Mouse (Mus musculus) embryonic facial prominence, embryonic 14.5 days (tissue): ENCODE measurements around the gene Cgref1. TPM values are rescaled to one million over a fixed set of nuclear protein-coding genes. Genes with fewer than 3 reads are reported as not detected.

ENCODE experiments used
- ATAC-seq: fragments of 200-750 bp; cut with Nextera tagmentation; 2 replicates; pipeline ENCODE4 v1.8.0; 2017; ENCODE audit warnings: low read depth, moderate number of reproducible peaks, moderate TSS enrichment
- DNase-seq: peaks from one replicate; pipeline ENCODE4 v3.0.0-alpha.2; 2015; ENCODE audit warnings: low spot score
- H3K27ac ChIP-seq: fragments of 300-500 bp; sonication (generic); replicated peaks from 2 replicates; pipeline ENCODE4 v1.5.1; 2014; ENCODE audit warnings: low read depth, mild to moderate bottlenecking, low read length, moderate library complexity
- H3K27me3 ChIP-seq: fragments of 300-500 bp; sonication (generic); replicated peaks from 2 replicates; pipeline ENCODE4 v1.6.1; 2014; ENCODE audit warnings: low read length; ENCODE audit not compliant: control insufficient read depth, insufficient read depth
- H3K36me3 ChIP-seq: fragments of 300-500 bp; sonication (generic); 2 replicates; pipeline ENCODE4 v1.6.1; 2014; ENCODE audit warnings: low read length, mixed read lengths; ENCODE audit not compliant: control insufficient read depth, insufficient read depth
- H3K4me1 ChIP-seq: fragments of 300-500 bp; sonication (generic); 2 replicates; pipeline ENCODE4 v1.6.1; 2014; ENCODE audit warnings: antibody characterized with exemption, low read length; ENCODE audit not compliant: control insufficient read depth, insufficient read depth
- H3K4me2 ChIP-seq: fragments of 300-500 bp; sonication (generic); 2 replicates; pipeline ENCODE4 v1.6.1; 2014; ENCODE audit warnings: low read depth, mild to moderate bottlenecking, low read length, moderate library complexity, mixed read lengths
- H3K4me3 ChIP-seq: fragments of 300-500 bp; sonication (generic); 2 replicates; pipeline ENCODE4 v1.5.1; 2014; ENCODE audit warnings: low read depth, mild to moderate bottlenecking, low read length
- H3K9ac ChIP-seq: fragments of 300-500 bp; sonication (generic); 2 replicates; pipeline ENCODE4 v1.6.1; 2014; ENCODE audit warnings: low read depth, mild to moderate bottlenecking, low read length, moderate library complexity, mixed read lengths
- H3K9me3 ChIP-seq: fragments of 300-500 bp; sonication (generic); 2 replicates; pipeline ENCODE4 v1.6.1; 2016; ENCODE audit warnings: low read length; ENCODE audit not compliant: control insufficient read depth
- WGBS: fragments of 180-500 bp; shearing (Covaris S2); extraction: QIAGEN DNeasy Blood & Tissue Kit; methylation state at CpG from one replicate; pipeline ENCODE4 v1.1.7; 2014; 5-methylcytosine and 5-hydroxymethylcytosine counted together
- polyA plus RNA-seq: library from polyadenylated mRNA; unstranded; fragments of >200 nt; fragmentation: Nextera tagmentation; extraction: Ambion mirVana; gene quantifications from 2 replicates; pipeline ENCODE4 v1.2.1, GENCODE M21; 2014

Gene Cgref1
- polyA plus RNA-seq, 1 experiment from 2014 or later, result 51.1 TPM

DNA sequence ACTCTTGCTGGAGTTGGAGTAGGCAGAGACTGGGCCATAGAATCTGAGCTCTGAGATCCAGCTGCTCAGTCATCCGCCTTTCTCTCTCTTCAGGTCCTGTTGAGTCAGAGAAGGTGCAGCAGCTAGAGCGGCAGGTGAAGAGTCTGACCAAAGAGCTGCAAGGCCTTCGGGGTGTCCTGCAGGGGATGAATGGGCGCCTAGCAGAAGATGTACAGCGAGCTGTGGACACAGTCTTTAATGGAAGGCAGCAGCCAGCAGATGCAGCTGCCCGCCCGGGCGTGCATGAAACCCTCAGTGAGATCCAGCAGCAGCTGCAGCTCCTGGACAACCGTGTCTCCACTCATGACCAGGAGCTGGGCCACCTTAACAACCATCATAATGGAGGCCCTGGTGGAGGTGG lies 28.6 kb downstream of the Cgref1 start:
- H3K36me3 ChIP-seq, result peaks cover 43% of the 10 kb centered on the region
- H3K27ac ChIP-seq, result no peak overlapping the region
- H3K4me3 ChIP-seq, result no peak overlapping the region
- no peaks in the 10 kb centered on the region for H3K27me3 ChIP-seq
- DNase-seq (no peak), ATAC-seq (no peak)
- 88% methylated on average over 9 of the region's 9 CpGs for WGBS
- H3K4me1 ChIP-seq, result peaks cover 20% of the 10 kb centered on the region
- H3K4me2 ChIP-seq, result no peak overlapping the region
- no peaks in the 10 kb centered on the region for H3K9me3 ChIP-seq
- H3K9ac ChIP-seq, result peak overlapping the region; percentile 17; the same call in 1 of the 2 replicates

DNA sequence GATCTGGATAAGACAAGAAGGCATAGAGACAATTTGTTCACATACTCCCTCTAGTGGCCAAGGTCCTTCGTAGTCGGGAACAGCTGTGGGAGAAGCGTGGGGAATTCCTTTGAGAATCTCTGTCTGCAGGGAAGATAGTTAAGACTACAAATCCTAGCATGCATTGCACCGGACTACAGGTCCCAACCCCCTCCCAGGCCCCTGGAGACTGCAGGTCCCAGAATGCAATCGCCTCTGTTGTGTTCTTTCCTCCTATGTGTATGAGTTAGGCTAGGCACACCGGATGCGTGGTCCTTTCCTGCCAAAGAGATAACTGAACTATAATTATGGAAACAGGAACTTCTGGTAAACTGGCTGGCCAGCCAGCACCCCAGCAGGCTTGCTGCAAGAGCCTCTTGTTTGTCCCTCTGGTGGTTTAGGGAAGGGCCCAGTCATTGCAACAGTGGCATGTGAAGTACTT lies 29.4 kb downstream of the Cgref1 start:
- Histone ChIP-seq H3K9me3 (no peaks in the 10 kb centered on the region), H3K27me3 (no peaks in the 10 kb centered on the region), H3K27ac (peak overlapping the region; percentile 97), H3K9ac (peak overlapping the region; percentile 73; the same call in 1 of the 2 replicates), H3K4me2 (peak overlapping the region; percentile 83), H3K4me3 (peak overlapping the region; percentile 58), H3K36me3 (peaks cover 43% of the 10 kb centered on the region), H3K4me1 (peaks cover 25% of the 10 kb centered on the region)
- peak; percentile 80 for ATAC-seq
- peak; percentile 98 for DNase-seq
- WGBS, result 7% methylated on average over 7 of the region's 7 CpGs

DNA sequence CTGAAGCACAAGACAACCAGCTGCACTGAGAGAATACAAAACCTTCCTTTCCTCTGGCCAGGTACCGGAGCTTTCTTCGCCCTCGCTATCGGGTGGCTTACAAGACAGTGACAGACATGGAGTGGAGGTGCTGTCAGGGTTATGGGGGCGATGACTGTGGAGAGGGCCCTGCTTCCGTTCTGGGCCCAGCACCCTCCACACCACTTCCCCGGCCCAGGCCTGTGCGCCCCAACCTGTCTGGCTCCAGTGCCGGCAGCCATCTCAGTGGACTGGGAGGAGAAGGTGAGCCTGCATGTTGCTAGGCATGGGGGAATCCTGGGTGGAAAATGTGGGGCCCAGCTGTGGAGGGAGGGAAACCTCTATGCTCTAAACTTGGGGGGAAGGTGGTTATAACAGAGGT lies 29.9 kb downstream of the Cgref1 start:
- Histone ChIP-seq H3K36me3 (peaks cover 37% of the 10 kb centered on the region), H3K4me2 (peak overlapping the region; percentile 83), H3K27me3 (no peaks in the 10 kb centered on the region), H3K4me3 (peak overlapping the region; percentile 58), H3K27ac (peak overlapping the region; percentile 97), H3K4me1 (peaks cover 31% of the 10 kb centered on the region), H3K9ac (peak overlapping the region; percentile 73), H3K9me3 (no peaks in the 10 kb centered on the region)
- WGBS, result 37% methylated on average over 6 of the region's 9 CpGs
- no peak; the same call in 1 of the 2 replicates for ATAC-seq
- DNase-seq, result no peak

GRCm38 (mm10) chr5:30914849-30915248 lies 30.5 kb downstream of the Cgref1 start:
- Histone ChIP-seq H3K4me2 (peak overlapping the region; percentile 83), H3K27me3 (no peaks in the 10 kb centered on the region), H3K9ac (peak overlapping the region; percentile 73), H3K4me1 (peaks cover 36% of the 10 kb centered on the region), H3K27ac (peak overlapping the region; percentile 97), H3K36me3 (peaks cover 31% of the 10 kb centered on the region), H3K9me3 (no peaks in the 10 kb centered on the region), H3K4me3 (peak overlapping the region; percentile 58)
- DNase-seq (no peak), ATAC-seq (no peak)
- 31% methylated on average over 6 of the region's 6 CpGs for WGBS

DNA sequence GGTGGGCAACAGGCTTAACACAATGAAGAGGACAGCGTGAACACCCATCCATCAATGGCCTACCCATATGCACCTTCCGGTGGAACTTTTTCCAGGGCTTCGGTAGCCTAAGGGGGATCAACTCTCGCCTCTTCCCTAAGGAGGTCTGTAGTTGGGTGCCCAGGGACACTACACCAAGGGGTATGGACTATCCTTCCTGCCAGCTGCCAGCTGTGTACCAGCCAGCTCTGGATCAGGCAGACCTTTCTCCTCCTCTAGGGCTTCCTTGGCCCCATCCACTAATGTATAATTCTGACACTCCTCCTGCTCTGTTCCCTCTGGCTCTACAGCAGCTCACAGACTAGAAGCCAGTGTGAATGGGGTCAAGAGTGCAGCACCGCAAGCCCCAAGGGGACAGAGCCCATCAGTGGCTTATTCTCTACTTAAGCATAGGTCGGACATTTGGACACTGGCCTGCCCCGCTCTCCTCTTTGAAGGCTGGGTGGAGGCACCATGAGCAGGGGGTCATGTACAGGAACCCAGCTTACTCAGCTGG lies 31.2 kb downstream of the Cgref1 start:
- no peak for DNase-seq
- Histone ChIP-seq H3K9ac (peak overlapping the region; percentile 73), H3K4me2 (peak overlapping the region; percentile 83), H3K4me1 (peaks cover 42% of the 10 kb centered on the region), H3K9me3 (no peaks in the 10 kb centered on the region), H3K4me3 (peak overlapping the region; percentile 58), H3K36me3 (peaks cover 24% of the 10 kb centered on the region), H3K27ac (peak overlapping the region; percentile 97), H3K27me3 (no peaks in the 10 kb centered on the region)
- no peak for ATAC-seq
- WGBS, result 14% methylated on average over 7 of the region's 7 CpGs

DNA sequence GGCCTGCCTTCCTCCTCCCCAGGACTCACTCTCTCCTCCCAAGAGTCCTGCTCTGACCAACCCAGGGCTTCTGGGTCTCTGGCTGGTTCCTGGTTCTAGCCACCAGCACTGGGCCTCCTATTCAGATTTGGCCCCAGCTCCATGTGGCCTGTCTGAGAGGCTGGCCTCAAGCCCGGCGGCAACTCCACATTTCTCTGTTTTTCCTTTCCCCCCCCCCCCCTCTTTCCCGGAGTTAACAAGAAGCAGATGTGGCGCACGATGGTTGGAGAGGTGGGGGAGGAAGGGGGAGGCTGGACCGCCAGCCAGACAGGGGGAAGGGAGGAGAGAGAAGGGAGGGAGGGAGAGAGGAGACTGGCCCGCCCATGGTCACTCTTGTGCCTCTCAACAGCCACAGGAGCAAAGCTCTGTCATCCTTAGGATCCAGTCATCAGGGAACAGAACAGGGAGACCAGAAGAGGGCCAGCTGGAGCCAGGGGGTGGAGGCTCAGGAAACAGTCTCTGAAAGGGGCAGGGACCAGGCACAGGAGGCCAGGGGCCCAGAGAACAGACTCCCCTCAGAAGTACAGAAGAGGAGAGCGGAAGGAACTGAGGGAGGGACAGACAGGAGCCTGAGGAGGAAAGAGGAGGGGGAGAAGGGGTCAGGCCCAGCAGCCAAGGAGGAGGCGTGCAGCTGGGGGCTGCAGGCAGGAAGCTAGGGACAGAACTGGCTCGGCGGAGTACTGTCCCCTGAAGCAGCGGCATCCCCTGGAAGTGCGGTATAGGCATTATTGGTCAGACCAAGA lies 32.1 kb downstream of the Cgref1 start, which contains the start of gene Emilin1:
Gene Emilin1, plus strand, starts transcription at position 343 of the 782 bp plus-strand sequence.
- Histone ChIP-seq H3K27ac (peak within 1 kb of the TSS; percentile 97), H3K4me1 (peaks cover 51% of the 10 kb centered on the region), H3K4me3 (peak within 1 kb of the TSS; percentile 58), H3K9me3 (no peaks in the 10 kb centered on the region), H3K36me3 (peaks cover 15% of the 10 kb centered on the region), H3K9ac (peak within 1 kb of the TSS; percentile 73), H3K4me2 (peak within 1 kb of the TSS; percentile 83), H3K27me3 (no peaks in the 10 kb centered on the region)
- WGBS, result 8% methylated on average over 13 of the region's 13 CpGs
- DNase-seq, result peak; percentile 95
- ATAC-seq, result peak; percentile 64

GRCm38 (mm10) chr5:30912156-30912555 lies 33.2 kb downstream of the Cgref1 start:
- Histone ChIP-seq H3K9ac (0 out of 2 replicates have a peak overlapping the region, but pooled peaks have one; percentile 73), H3K27me3 (no peaks in the 10 kb centered on the region), H3K9me3 (no peaks in the 10 kb centered on the region), H3K27ac (peak overlapping the region; percentile 97), H3K36me3 (peaks cover 4% of the 10 kb centered on the region), H3K4me3 (no peak overlapping the region), H3K4me2 (peak overlapping the region; percentile 83; the same call in 1 of the 2 replicates), H3K4me1 (peaks cover 55% of the 10 kb centered on the region)
- DNase-seq (no peak), ATAC-seq (no peak)
- 27% methylated on average over 5 of the region's 5 CpGs for WGBS

DNA sequence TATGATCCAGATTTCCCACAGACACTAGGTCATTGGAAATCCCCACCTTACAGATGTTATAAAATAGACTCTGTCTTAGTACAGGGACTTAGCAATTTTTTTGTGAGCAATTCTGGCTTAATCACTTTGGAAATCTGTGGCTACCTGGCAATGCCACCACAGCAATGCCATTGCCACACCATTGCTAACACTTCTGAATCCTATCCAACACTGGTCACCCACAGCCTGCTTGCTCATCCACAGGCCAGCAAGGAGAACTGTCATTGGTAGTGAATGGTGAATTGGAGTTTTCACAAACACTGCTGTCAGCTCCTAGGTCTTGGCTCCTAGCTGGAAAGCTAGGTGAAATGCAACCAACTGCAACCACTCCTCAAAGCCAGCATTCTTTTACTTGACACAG lies 34.9 kb downstream of the Cgref1 start:
- H3K4me2 ChIP-seq, result no peak overlapping the region
- no peaks in the 10 kb centered on the region for H3K9me3 ChIP-seq
- no peak overlapping the region for H3K9ac ChIP-seq
- H3K27me3 ChIP-seq, result no peaks in the 10 kb centered on the region
- H3K4me1 ChIP-seq, result peaks cover 55% of the 10 kb centered on the region
- H3K4me3 ChIP-seq, result no peak overlapping the region
- peak overlapping the region; percentile 97 for H3K27ac ChIP-seq
- ATAC-seq (no peak), DNase-seq (no peak)
- peaks cover 7% of the 10 kb centered on the region for H3K36me3 ChIP-seq
